Mouse (Mus musculus) cerebellum, adult 9-11 months (tissue): ENCODE results near the gene Exoc3.

Experiments used
- DNase-seq: peaks from one replicate; pipeline ENCODE4 v3.0.0; 2022

The Exoc3 gene

DNA sequence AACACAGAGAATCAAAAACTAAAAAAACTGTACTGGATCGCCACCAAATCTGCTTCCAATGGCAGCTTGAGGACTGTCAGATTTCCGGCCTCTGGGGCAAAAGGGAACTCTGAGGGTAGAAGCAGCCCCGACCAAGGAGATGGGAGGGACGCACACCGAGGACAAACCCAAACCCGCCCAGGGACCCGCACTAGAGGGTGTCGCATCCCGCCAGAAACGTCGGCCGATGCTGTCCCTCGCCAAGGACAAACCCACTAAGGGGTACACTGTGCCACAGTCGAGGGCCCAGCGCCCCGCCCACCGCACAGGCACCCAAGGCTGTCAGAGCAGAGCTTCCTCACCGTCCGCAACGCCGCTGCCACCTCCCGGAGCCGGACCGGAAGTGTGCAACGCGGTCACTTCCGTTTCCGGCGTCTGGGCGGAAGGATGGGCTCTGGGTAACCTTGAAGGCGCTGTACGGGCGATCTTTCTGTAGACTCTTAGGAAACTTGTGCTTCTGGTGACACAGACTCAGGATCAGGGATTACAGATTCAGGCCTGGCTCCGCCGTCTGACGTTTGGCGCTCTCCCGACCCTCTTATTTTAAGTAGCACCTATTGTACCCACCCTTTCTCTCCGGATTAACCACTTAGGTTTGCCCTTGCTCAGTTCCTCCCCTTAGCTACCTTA lies at the start of gene Exoc3:
Gene Exoc3, minus strand, starts transcription at position 416 of the 669 bp plus-strand sequence.
- peak; percentile 92 for DNase-seq

GRCm38 (mm10) chr13:74246494-74246893 lies 38.0 kb upstream of the Exoc3 start:
- DNase-seq, result no peak

DNA sequence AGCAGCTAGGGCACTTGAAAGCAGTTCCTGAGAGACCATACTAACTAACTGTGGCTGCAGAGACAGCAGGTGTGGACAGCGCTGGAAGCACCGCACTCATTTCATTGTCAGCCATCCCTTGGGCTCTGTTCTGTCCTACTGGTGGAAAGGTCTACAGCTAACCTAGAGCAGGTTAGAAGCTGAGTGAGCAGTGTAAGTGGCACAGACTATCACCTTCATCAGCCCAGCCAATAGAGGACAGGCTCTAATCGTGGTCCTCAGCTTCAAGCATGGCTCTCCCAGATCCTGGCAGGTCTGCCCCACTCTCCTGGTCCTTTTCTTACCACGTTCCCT lies 37.3 kb upstream of the Exoc3 start:
- DNase-seq, result no peak

GRCm38 (mm10) chr13:74245214-74245898 lies 36.8 kb upstream of the Exoc3 start:
- peak; percentile 3 for DNase-seq

- DNase-seq, result no peak
These were observed 29.0 kb upstream of the Exoc3 start for GRCm38 (mm10) chr13:74237574-74237973.

DNA sequence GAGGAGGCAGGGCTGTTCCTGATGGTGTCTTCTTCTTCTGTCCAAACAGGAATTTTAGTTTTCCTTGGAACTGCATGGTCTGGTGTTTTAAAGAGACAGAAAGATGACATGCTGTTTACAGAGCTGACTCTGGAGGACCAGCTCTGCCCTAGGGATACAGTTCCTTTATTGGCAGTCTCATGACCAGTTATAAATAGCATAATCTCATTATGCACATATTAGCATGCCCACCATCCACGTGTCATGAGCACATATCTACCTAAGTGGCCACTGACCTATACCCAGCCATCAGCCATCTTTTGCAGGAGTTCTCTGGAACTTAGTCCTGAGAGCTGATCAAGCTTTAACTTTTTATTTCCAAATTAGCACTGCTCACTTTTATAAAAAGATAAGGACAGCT lies 12.1 kb upstream of the Exoc3 start:
- DNase-seq, result no peak

DNA sequence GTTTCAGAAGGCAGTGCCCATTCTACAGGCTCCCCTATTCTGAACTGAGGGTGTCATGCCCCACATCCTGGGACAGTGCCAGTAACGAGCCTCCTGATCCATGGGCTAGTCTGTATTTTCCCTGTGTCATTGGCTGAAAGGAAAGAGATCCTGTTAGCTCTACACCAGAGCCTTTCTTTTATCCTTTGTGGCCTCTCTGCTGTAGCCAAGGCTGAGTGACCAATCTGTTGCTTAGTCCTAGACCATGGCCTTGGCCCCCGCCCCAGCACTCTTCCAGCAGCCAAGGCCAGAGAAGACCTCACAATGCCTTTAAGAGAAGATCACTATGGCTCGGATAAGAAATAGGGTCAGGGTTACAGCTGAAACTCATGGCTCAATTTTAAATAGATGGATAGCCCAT lies 9.9 kb upstream of the Exoc3 start:
- no peak for DNase-seq

DNA sequence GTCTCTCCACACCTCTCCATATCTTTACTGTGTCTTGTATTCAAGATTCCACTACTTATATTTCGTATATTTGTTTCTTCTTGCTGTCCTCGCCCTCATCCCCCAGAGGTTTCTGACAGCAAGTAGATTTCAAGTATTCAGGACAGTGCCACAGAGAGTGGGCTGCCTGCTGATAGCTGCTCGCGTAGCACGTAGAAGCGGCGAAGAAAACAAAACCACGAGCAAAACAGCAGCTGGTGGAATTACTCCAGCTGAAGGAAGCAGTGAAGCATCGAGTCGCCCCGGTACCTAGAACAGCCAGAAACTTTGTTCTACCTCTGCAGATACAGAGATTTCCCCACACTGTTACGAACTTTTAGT lies 434 bp upstream of the Exoc3 start:
- no peak for DNase-seq

DNA sequence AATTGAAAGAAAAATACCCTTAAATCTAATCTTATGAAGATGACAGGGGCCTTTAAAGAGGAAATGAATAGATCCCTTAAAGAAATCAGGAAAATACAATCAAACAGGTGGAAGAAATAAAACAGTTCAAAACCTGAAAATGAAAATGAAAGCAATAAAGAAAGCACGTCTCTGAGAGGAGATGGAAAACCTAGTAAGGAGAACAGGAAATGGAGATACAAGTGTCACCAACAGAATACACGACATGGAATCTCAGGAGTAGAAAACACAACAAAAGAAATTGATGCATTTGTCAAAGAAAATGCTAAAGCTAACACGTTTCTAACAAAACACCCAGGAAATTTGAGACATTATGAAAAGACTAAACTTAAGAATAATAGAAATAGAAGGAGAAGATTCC lies 12.1 kb downstream of the Exoc3 start:
- DNase-seq, result no peak

DNA sequence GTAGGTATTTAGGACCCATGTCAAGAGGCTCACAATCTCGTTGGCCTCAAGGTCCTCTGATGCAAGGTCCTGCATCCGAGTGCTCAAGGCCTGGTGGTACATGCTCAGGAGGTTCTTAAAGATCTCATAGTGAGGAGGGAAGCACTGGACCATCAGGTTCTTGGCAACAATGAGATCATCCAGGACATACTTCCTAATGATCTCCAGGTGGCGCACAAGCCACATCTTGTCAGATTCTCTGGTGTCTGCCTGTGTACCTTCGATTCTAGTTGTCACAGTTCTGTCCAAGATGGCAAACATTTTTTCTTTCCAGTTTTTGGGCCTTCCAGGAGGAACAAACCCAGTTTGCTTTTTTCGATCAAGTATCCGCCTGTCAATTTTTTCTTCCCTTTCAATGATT lies 15.9 kb downstream of the Exoc3 start:
- no peak for DNase-seq

DNA sequence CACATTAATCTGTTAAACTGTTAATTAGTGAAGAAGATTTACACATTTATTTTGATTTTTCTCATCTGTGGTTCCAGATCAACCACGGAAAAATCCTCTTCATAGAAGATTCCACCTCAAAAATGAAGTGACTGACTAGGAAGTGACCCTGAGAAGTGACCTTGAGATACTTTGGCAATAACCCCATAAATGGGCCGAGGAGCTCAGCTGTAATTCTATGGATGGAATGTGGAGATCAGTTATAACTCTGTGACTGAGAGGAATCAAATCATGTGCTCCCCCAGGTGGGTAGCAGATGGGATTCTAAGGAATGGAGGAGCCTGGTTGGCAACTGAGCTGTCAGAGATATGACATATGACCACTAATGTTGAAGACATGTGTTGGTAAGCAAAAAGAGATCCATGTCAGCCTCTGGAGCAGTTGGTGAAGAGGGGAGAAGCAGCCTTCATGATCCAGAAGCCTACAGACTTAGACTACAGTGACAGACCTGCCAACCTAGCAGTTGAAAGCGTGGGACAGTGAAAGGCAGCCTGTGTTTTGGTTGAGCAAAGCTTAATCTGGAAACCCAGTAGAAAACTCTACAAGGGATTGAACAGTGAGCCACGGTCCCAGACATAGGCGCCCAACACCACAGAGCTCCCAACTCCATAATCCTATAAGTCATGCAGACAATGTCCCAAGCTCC lies 25.4 kb downstream of the Exoc3 start:
- DNase-seq, result no peak

- no peak for DNase-seq
These were observed 36.5 kb downstream of the Exoc3 start for GRCm38 (mm10) chr13:74172036-74172435.

- DNase-seq, result no peak
These were observed 38.9 kb downstream of the Exoc3 start for GRCm38 (mm10) chr13:74169446-74170164.

GRCm38 (mm10) chr13:74167492-74167891 lies 41.0 kb downstream of the Exoc3 start:
- no peak for DNase-seq

DNA sequence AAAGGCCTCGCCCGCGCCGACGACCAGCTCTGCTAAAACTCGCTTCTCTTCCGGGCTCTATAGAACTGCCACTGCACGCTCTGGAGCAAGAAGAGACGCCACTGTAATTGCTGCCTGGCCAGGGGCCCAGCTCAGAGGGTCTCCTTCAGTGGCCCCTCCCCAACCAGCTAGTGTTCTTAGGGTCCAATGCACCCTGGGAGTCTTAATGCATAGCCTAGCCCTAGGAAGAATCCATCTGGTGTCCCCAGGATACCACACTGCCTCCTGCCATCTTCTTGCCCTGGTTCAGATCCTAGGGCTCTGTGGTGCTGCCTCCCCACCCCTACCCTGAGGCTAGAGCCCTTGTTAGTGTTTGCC lies 41.5 kb downstream of the Exoc3 start:
- no peak for DNase-seq

DNA sequence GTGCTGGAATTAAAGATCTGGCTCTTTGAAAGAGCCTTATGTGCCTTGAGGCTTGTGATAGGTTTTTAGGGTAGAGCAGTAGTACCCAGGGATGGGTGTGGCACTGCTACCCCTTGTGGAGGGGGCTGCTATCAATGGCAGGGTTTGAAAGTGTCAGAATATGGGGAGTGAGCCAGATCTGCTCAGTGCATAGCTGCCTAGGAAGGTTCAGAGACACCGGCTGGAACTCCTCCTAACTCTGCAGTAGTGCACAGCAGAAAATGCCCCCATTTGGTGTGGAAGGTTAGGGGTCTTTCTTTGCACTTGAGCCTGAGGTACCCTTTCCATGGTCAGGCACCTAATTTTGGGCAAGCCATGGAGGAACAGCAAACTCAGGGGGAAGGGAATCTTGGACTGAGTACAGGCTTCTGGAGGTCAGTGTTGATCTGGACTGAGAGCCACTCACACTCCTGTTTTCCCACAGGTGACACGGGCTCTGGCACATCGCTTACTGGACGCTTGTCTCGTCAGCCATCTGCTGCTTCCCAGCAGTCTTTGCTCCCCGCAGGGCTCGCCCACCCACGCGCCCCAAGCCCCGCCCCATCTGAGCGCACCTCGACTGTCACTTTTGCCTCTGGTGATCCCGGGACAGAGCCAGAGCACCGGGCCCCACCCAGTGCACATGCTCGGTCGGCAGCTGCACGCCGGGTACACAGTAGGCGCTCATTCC lies 42.0 kb downstream of the Exoc3 start:
- peak; percentile 40 for DNase-seq

GRCm38 (mm10) chr13:74147327-74147726 lies 61.2 kb downstream of the Exoc3 start:
- no peak for DNase-seq

DNA sequence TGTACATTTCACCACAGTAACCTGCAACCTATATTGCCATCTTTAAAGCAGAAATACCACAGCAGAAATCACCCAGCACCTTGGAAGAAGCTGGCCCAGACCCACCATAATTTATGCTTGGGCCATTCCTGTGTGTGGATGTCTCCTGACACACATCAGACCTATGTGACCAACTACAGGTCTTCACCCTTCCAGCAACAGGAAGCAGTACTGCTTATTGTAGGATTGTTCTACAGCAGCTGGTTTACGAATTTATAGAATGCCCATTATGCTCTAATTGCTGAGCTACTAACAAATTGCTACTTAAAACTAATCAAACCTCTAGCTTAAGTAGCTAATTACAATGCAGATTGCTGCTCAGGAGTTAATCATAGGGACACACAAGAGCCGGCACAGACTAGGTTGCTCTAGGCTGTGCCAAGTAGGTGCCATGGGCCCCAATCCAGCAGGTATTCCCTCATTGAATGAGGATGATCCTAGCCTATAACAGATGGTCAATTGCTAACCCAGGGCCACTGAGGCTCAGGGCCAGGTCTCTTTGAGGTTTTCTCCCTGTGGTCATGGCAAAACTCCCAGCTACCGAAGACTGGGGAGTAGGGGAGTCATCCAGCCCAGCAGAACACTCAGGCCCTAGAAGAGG lies 62.4 kb downstream of the Exoc3 start:
- peak; percentile 70 for DNase-seq

GRCm38 (mm10) chr13:74144120-74144884 lies 64.2 kb downstream of the Exoc3 start:
- no peak for DNase-seq

DNA sequence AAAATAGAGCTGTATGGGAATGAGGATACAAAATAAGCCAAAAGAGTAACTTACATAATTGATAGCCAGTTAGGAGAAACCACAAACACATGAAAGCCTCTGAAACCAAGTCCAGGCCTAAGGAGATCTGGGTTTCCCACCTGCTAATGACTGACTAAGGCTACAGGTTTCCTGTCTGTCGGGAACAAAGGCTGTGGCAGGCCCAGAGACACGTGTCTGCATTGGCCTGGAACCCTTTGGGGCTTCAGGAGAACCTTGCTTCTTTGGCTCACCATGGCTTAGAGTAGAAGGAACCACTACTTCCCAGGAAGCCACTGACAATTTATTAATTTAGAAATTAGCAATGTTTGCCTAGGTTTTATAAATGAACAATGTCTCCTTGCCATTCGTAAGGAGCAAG lies 65.2 kb downstream of the Exoc3 start:
- DNase-seq, result no peak

- DNase-seq, result no peak
These were observed 67.7 kb downstream of the Exoc3 start for GRCm38 (mm10) chr13:74140793-74141192.
